Mouse (Mus musculus): ENCODE data around the gene Gpr152. TPM values are rescaled to one million over a fixed set of nuclear protein-coding genes. Genes with fewer than 3 reads are reported as not detected.

Gpr152 gene
- polyA plus RNA-seq, 1 experiment from 2014 or later, result not detected

DNA sequence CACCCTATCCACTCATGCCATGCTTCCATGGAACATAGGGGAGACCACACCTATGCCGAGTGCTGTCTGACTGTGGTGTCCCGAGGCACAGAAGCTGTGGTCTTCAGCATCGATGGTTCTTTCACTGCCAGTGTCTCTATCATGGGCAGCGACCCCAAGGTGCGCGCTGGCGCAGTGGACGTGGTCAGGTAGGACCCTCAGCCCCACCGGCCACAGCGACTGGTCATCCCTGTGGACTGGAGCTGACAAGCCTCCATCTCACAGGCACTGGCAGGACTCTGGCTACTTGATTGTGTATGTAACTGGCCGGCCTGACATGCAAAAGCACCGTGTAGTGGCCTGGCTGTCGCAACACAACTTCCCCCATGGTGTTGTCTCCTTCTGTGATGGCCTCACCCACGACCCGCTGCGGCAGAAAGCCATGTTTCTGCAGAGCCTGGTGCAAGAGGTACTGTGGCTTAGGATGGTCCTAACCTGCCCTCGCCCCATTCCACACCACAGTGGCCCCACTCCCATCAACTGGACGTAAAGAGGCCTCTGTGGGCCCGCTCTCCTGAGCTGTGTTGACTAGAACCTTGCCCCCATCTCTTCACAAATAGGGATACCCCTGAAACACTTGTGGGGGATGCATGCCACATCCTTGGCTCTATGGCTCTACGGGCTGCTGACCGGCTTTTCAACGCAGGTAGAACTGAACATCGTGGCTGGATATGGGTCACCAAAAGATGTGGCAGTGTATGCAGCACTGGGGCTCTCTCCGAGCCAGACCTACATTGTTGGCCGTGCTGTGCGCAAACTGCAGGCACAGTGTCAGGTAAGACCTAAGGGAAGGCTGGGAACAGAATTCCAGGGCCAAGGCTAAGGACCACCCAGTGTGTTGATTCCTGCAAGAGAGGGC, 27.3 kb upstream of the Gpr152 start:
- WGBS, result 95% methylated on average over 26 of the region's 26 CpGs
- 0 out of 2 replicates have a peak, but pooled peaks cover 5% of the 10 kb centered on the region for H3K4me1 ChIP-seq
- H3K27me3 ChIP-seq (replicated peaks), result no peaks in the 10 kb centered on the region
- no peaks in the 10 kb centered on the region for H3K9me3 ChIP-seq (replicated peaks)
- H3K36me3 ChIP-seq, result peaks cover 93% of the 10 kb centered on the region
- H3K9ac ChIP-seq (replicated peaks), result no peak overlapping the region
- H3K4me2 ChIP-seq, result no peak overlapping the region
- no peak overlapping the region for H3K27ac ChIP-seq (replicated peaks)
- no peak overlapping the region for H3K4me3 ChIP-seq (replicated peaks)
- ATAC-seq (ENCODE audit: low FRiP score), result no peak

DNA sequence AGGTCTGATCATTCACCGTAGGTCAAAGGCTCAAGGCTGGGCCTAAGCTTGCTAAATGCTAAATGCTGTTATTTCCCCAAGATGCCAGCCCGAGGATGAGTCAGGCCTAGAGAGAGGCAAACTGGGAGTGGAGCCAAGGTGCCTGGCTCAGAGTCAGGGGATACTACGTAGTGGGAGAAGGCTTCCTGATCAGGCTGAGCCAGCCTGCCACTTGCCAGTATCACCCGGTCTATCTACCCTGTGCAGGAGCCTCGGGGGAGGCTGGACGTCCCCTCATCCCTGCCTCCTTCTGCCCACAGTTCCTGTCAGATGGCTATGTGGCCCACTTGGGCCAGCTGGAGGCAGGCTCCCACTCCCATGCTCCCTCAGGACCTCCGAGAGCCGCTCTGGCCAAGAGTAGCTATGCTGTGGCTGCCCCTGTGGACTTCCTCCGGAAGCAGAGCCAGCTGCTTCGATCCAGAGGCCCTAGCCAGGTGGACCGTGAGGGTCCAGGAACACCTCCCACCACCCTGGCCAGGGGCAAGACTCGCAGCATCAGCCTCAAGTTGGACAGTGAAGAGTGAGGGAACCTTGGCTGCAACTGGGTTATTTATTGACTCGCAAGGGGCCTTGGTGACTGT, 26.3 kb upstream of the Gpr152 start:
- H3K27me3 ChIP-seq (replicated peaks), result no peaks in the 10 kb centered on the region
- no peak overlapping the region for H3K9ac ChIP-seq (replicated peaks)
- WGBS, result 76% methylated on average over 13 of the region's 13 CpGs
- H3K4me1 ChIP-seq, result 0 out of 2 replicates have a peak, but pooled peaks cover 5% of the 10 kb centered on the region
- peaks cover 94% of the 10 kb centered on the region for H3K36me3 ChIP-seq
- no peaks in the 10 kb centered on the region for H3K9me3 ChIP-seq (replicated peaks)
- no peak for ATAC-seq (ENCODE audit: low FRiP score)
- H3K27ac ChIP-seq (replicated peaks), result no peak overlapping the region
- no peak overlapping the region for H3K4me2 ChIP-seq
- no peak overlapping the region for H3K4me3 ChIP-seq (replicated peaks)

DNA sequence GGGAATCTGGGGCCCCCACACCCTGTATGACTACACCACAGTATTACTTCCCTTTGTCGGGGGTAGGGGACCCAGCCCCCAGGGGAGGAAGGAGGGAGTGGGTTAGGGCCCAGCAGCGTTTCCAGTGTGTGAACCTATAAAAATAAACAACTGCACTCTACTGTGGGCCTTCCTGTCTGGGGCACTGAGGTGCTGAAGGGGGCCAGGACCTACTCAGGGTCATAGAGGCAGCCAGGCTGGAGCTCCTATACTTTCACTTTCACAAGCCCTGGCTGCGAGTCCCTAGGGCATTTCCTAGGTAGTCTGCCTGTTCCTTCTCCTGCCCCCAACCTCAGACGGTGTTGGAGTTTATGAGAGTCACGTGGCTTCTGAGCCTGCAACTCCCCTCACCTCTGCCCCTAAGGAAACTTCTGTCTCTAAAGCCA, 25.8 kb upstream of the Gpr152 start:
- H3K9me3 ChIP-seq (replicated peaks), result no peaks in the 10 kb centered on the region
- no peak for ATAC-seq (ENCODE audit: low FRiP score)
- no peak overlapping the region for H3K27ac ChIP-seq (replicated peaks)
- no peaks in the 10 kb centered on the region for H3K27me3 ChIP-seq (replicated peaks)
- 0 out of 2 replicates have a peak, but pooled peaks cover 5% of the 10 kb centered on the region for H3K4me1 ChIP-seq
- no peak overlapping the region for H3K4me3 ChIP-seq (replicated peaks)
- 58% methylated on average over 5 of the region's 5 CpGs for WGBS
- peaks cover 89% of the 10 kb centered on the region for H3K36me3 ChIP-seq
- H3K9ac ChIP-seq (replicated peaks), result no peak overlapping the region
- H3K4me2 ChIP-seq, result no peak overlapping the region

DNA sequence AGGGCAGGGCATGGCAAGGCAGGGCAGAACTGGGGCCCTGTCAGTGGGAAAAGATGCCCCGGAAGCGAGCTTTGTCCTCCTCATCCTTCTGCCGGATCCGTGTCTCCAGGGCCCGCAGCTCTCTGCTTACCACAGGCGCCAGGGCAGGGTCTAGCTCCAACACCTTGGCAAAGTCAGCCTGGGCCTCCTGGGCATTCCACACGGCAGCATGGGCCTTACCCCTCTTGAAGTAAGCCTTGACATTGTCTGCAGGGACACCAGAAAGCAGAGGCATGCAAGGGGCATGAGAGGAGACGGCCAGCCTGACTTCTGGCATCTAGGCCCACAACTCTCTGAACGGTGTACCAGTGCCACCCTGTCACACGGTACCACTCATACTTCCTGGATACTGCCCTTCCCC, 25.0 kb upstream of the Gpr152 start:
- ATAC-seq (ENCODE audit: low FRiP score), result no peak
- 97% methylated on average over 10 of the region's 10 CpGs for WGBS
- Histone ChIP-seq H3K36me3 (peaks cover 83% of the 10 kb centered on the region), H3K27me3 (replicated peaks) (no peaks in the 10 kb centered on the region), H3K4me1 (0 out of 2 replicates have a peak, but pooled peaks cover 5% of the 10 kb centered on the region), H3K9ac (replicated peaks) (no peak overlapping the region), H3K9me3 (replicated peaks) (no peaks in the 10 kb centered on the region), H3K4me2 (no peak overlapping the region), H3K27ac (replicated peaks) (no peak overlapping the region), H3K4me3 (replicated peaks) (no peak overlapping the region)

DNA sequence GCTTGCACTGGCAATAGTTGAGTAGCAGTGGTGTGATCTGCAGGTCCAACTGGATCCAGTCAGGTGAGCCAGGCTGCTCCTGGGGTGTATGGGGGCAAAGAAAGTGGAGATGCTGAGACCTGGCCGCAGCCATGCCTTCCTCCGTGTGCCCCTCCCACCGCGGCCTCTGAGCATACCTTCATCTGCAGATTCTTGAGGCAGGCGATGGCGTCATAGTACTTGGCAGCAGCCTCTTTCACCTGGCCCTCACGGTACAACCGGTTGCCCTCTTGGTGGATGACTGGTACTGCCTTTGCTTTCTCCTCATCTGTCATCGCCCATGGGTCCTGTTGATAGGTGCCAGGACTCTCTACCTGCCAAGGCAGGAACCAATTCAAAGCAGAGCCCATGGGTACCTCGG, 24.4 kb upstream of the Gpr152 start:
- Histone ChIP-seq H3K27me3 (replicated peaks) (no peaks in the 10 kb centered on the region), H3K4me2 (no peak overlapping the region), H3K36me3 (peaks cover 81% of the 10 kb centered on the region), H3K9ac (replicated peaks) (no peak overlapping the region), H3K4me1 (peaks cover 9% of the 10 kb centered on the region), H3K27ac (replicated peaks) (no peak overlapping the region), H3K9me3 (replicated peaks) (no peaks in the 10 kb centered on the region), H3K4me3 (replicated peaks) (no peak overlapping the region)
- no peak for ATAC-seq (ENCODE audit: low FRiP score)
- WGBS, result 97% methylated on average over 10 of the region's 10 CpGs

DNA sequence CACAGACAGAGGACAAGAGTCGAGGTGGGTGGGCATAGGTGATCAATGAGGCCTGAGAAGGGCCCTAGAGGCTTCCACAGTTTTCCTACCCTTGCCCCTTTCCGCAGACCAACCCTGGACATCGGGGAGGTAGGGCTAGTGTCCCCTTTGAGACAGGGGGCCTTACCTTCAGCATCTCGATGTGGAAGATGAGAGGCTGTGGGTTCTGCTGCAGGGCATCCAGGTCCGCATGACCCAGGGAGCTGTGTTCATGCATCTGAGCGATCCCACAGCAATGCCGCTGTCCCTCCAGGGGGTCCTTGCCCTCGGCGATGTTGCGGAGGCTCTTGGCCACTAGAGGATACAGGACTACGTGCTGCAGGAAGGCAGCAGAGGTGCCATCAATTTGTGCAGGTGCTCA, 23.8 kb upstream of the Gpr152 start:
- 84% methylated on average over 11 of the region's 11 CpGs for WGBS
- H3K27me3 ChIP-seq (replicated peaks), result no peaks in the 10 kb centered on the region
- no peak overlapping the region for H3K4me3 ChIP-seq (replicated peaks)
- no peak overlapping the region for H3K27ac ChIP-seq (replicated peaks)
- H3K9me3 ChIP-seq (replicated peaks), result no peaks in the 10 kb centered on the region
- no peak overlapping the region for H3K4me2 ChIP-seq
- peaks cover 15% of the 10 kb centered on the region for H3K4me1 ChIP-seq
- peaks cover 75% of the 10 kb centered on the region for H3K36me3 ChIP-seq
- ATAC-seq (ENCODE audit: low FRiP score), result no peak
- no peak overlapping the region for H3K9ac ChIP-seq (replicated peaks)

DNA sequence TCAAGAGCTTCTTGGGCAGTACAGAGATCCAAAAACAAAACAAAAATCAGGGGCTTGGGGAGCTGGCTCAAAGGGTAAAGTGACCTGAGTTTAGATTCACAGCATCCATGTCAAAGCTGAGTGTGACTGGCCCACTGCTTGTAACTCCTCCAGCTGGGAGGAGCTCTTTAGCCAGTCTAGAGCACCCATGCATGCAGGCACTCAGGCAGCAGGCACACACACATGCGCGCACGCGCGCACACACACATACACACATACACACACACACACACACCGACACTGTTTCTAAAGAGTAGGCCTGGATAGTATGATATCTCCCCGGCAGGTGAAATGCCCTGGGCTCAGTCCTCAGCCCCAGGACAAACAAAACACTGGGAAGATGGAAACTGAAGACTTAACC, 22.6 kb upstream of the Gpr152 start:
- WGBS, result 94% methylated on average over 7 of the region's 7 CpGs

DNA sequence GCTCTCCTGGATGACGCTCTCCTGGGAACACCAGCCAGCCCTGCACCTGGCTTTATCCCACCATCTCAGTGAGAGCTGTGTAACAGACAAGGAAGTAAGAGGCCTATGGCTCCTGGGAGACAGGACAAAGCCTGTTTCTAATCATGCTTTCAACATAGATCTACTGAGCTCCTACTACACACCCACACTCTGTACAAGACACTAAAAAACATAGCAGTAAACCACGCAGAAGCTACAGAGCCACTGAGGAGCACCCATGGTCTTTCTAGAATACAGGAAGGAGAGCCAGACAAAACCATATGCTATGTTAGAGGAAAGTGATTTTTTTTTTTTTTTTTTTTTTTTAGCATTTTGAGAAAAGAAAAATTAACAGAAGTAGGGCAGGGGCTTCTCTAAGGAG, 21.2 kb upstream of the Gpr152 start:
- Histone ChIP-seq H3K27me3 (replicated peaks) (no peaks in the 10 kb centered on the region), H3K4me1 (peaks cover 21% of the 10 kb centered on the region), H3K27ac (replicated peaks) (no peak overlapping the region), H3K9me3 (replicated peaks) (no peaks in the 10 kb centered on the region), H3K4me3 (replicated peaks) (no peak overlapping the region), H3K36me3 (peaks cover 50% of the 10 kb centered on the region), H3K4me2 (no peak overlapping the region), H3K9ac (replicated peaks) (no peak overlapping the region)
- ATAC-seq (ENCODE audit: low FRiP score), result no peak
- 95% methylated on average over 2 of the region's 2 CpGs for WGBS

More for the DNA sequence above, 22.6 kb upstream of the Gpr152 start:
- Histone ChIP-seq H3K9ac (replicated peaks) (no peak overlapping the region), H3K36me3 (peaks cover 63% of the 10 kb centered on the region), H3K9me3 (replicated peaks) (no peaks in the 10 kb centered on the region), H3K27ac (replicated peaks) (no peak overlapping the region), H3K4me2 (no peak overlapping the region), H3K27me3 (replicated peaks) (no peaks in the 10 kb centered on the region), H3K4me3 (replicated peaks) (no peak overlapping the region), H3K4me1 (peaks cover 21% of the 10 kb centered on the region)
- no peak for ATAC-seq (ENCODE audit: low FRiP score)

DNA sequence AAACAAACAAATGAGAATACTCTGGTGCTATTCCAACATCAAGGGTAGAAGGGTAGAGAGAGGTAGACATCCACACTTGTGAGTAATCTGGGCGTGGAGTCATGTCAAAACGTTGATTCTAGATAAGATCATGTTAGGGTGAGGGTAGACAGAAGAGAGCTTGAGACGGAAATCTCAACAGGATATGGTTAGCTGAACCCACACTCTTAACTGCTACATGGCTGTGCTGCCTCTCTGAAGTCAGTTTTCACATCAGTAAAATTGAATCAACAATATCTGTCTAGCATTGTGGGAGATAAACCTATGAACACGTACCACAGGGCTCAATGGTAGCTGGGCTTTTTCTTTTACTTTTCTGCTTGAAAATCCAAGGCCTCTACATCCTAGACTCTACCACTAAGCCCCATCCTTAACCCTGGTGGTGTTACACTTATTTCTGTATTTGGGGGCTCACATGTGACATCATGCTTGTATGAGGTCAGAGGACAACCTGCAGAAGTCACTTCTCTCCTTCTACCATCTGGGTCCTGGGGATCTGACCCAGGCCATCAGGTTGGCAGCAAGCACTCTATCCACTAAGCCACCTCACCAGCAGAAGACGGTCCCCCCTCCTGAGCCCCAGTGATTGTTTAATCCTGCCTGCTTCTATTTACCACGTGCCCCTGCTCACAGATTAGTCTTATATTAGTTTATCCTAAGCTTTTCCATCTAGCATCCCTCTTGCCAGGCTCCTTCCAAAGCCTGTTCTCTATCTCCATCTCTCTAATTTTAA, 19.7 kb upstream of the Gpr152 start:
- Histone ChIP-seq H3K9me3 (replicated peaks) (no peaks in the 10 kb centered on the region), H3K27ac (replicated peaks) (no peak overlapping the region), H3K4me3 (replicated peaks) (peak overlapping the region; percentile 62), H3K4me1 (peaks cover 21% of the 10 kb centered on the region), H3K36me3 (peaks cover 34% of the 10 kb centered on the region), H3K27me3 (replicated peaks) (no peaks in the 10 kb centered on the region), H3K9ac (replicated peaks) (peak overlapping the region; percentile 21; the same call in 1 of the 2 replicates), H3K4me2 (peak overlapping the region; percentile 48)
- no peak for ATAC-seq (ENCODE audit: low FRiP score)
- WGBS, result 88% methylated on average over 6 of the region's 6 CpGs

DNA sequence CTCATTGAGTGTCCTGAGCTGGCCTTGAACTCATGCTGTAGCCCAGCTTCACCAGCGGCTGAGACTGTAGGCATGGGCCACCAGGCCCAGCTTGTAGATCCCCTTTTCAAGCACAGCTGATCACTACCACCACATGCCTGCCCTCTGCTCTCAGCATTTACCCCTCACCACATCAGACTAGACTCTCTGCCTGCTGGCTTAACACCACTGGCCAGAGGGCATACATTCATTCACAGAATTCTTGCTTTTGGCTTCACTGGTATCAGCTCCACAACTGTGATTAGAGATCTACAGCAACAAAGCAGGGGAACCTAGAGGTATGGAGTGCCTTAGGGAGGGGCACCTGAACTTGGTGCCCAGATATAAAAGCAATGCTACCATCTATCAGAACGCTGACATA, 19.1 kb upstream of the Gpr152 start:
- Histone ChIP-seq H3K36me3 (peaks cover 29% of the 10 kb centered on the region), H3K9me3 (replicated peaks) (no peaks in the 10 kb centered on the region), H3K27me3 (replicated peaks) (no peaks in the 10 kb centered on the region), H3K27ac (replicated peaks) (no peak overlapping the region; the same call in 1 of the 2 replicates), H3K9ac (replicated peaks) (peak overlapping the region; percentile 21; the same call in 1 of the 2 replicates), H3K4me3 (replicated peaks) (peak overlapping the region; percentile 62), H3K4me2 (peak overlapping the region; percentile 48), H3K4me1 (peaks cover 25% of the 10 kb centered on the region)
- no peak for ATAC-seq (ENCODE audit: low FRiP score)
- 90% methylated on average over 2 of the region's 2 CpGs for WGBS

DNA sequence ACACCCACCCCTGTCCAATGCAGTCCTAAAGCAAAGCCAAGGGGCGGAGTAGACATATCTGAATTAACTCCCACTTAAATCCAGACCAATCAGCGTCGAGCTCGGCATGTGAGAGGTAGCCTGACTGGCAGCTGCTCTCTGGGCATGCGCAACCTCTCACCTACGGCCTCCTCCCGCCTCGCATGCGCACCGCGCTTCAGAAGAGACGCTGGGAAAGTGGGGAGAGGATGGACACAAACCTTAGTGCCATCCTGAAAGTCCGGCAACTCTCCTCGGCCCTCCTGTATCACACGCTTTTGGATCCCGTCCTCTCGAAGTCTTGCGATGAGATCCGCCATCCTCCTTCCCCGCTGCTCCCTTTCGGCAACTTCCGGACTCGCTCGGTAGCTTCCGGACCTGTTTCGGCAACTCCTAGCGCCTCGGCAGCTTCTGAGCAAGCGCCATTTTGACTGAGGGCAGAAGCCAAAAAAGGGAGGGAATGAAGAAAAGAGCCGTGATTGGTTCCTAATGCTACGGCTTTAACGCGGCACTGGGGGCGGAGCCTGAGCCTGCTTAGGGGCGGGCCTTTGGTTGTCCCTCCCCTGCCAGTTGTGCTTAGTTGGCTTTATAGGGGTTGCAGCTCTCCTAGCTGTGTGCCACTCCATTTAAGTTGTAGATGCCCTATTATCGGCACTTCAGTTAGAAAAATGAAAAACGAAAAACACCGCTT, 18.3 kb upstream of the Gpr152 start:
- Histone ChIP-seq H3K9ac (replicated peaks) (peak overlapping the region; percentile 57), H3K27ac (replicated peaks) (peak overlapping the region; percentile 94), H3K27me3 (replicated peaks) (no peaks in the 10 kb centered on the region), H3K4me1 (peaks cover 25% of the 10 kb centered on the region), H3K36me3 (peaks cover 21% of the 10 kb centered on the region), H3K4me2 (peak overlapping the region; percentile 48), H3K4me3 (replicated peaks) (peak overlapping the region; percentile 62), H3K9me3 (replicated peaks) (no peaks in the 10 kb centered on the region)
- WGBS, result 2% methylated on average over 38 of the region's 38 CpGs
- peak; percentile 88 for ATAC-seq (ENCODE audit: low FRiP score)
